Mouse (Mus musculus) gastrocnemius, postnatal 4 days (tissue): ENCODE results near the gene Mdp1. TPM values are rescaled to one million over a fixed set of nuclear protein-coding genes. Genes with fewer than 3 reads are reported as not detected.

Experiments
- total RNA-seq, 2 experiments: library from RNA; stranded (reverse); gene quantifications; 2 replicates each; pipeline ENCODE4 v1.2.3; 2021

Gene Mdp1
- total RNA-seq, 2 experiments from 2014 or later: 27.2 to 27.5 TPM

Other genes with a start within 250 kb of the Mdp1 start
- gene Dhrs4, start 181.8 kb downstream of the Mdp1 start, total RNA-seq: 10 to 100 TPM; 23.7 to 28.5 TPM
- 1 to 10 TPM; 3.2 to 4.4 TPM for gene Carmil3, start 169.9 kb downstream of the Mdp1 start, total RNA-seq
- gene Cpne6, start 150.1 kb downstream of the Mdp1 start, total RNA-seq: not detected
- gene Nrl, start 135.5 kb downstream of the Mdp1 start, total RNA-seq: not detected
- 10 to 100 TPM; 21.6 to 21.8 TPM for gene Pck2, start 120.2 kb downstream of the Mdp1 start, total RNA-seq
- gene Dcaf11, start 100.5 kb downstream of the Mdp1 start, total RNA-seq: 10 to 100 TPM; 44.5 to 54.3 TPM
- 1 to 10 TPM in 1 of 2 experiments, not detected in 1; 1.4 TPM for gene A730061H03Rik, start 100.1 kb downstream of the Mdp1 start, total RNA-seq
- gene Fitm1, start 84.9 kb downstream of the Mdp1 start, total RNA-seq: 100 to 1,000 TPM; 294 to 332 TPM
- 10 to 100 TPM; 82.0 to 88.4 TPM for gene Psme1, start 82.4 kb downstream of the Mdp1 start, total RNA-seq
- gene Emc9, start 75.2 kb downstream of the Mdp1 start, total RNA-seq: 10 to 100 TPM; 49.1 to 53.6 TPM
- gene Psme2, start 69.4 kb downstream of the Mdp1 start, total RNA-seq: 100 to 1,000 TPM; 124 to 153 TPM
- 10 to 100 TPM; 21.2 to 22.4 TPM for gene Rnf31, start 68.8 kb downstream of the Mdp1 start, total RNA-seq
- 1 to 10 TPM; 7.0 to 9.0 TPM for gene Irf9, start 56.9 kb downstream of the Mdp1 start, total RNA-seq
- 1 to 10 TPM; 2.7 to 3.2 TPM for gene Rec8, start 42.5 kb downstream of the Mdp1 start, total RNA-seq
- gene Ipo4, start 24.6 kb downstream of the Mdp1 start, total RNA-seq: 100 to 1,000 TPM in 1 of 2 experiments, 10 to 100 TPM in 1; 97.6 to 104 TPM
- 1 to 10 TPM; 1.7 to 2.4 TPM for gene Gm49378, start 22.6 kb downstream of the Mdp1 start, total RNA-seq
- 10 to 100 TPM; 46.8 to 47.8 TPM for gene Tm9sf1, start 16.7 kb downstream of the Mdp1 start, total RNA-seq
- 1 to 10 TPM; 1.4 to 2.0 TPM for gene Tssk4, start 10.3 kb downstream of the Mdp1 start, total RNA-seq
- gene Gmpr2, start 11.4 kb upstream of the Mdp1 start, total RNA-seq: 10 to 100 TPM; 12.7 to 13.9 TPM
- gene Nedd8, start 11.6 kb upstream of the Mdp1 start, total RNA-seq: 100 to 1,000 TPM; 257 to 278 TPM
- gene Tinf2, start 21.3 kb upstream of the Mdp1 start, total RNA-seq: 10 to 100 TPM; 21.6 to 21.7 TPM
- gene Tgm1, start 53.4 kb upstream of the Mdp1 start, total RNA-seq: under 1 TPM; 0.39 to 0.49 TPM
- gene Rabggta, start 61.8 kb upstream of the Mdp1 start, total RNA-seq: 10 to 100 TPM; 10.9 to 12.8 TPM
- 10 to 100 TPM; 40.1 to 41.3 TPM for gene Dhrs1, start 85.2 kb upstream of the Mdp1 start, total RNA-seq
- gene Nop9, start 85.2 kb upstream of the Mdp1 start, total RNA-seq: 10 to 100 TPM; 16.9 to 18.5 TPM
- under 1 TPM in 1 of 2 experiments, not detected in 1; 0.36 TPM for gene Cideb, start 98.0 kb upstream of the Mdp1 start, total RNA-seq
- gene Ltb4r2, start 100.9 kb upstream of the Mdp1 start, total RNA-seq: under 1 TPM; 0.13 to 0.20 TPM
- gene Ltb4r1, start 105.5 kb upstream of the Mdp1 start, total RNA-seq: under 1 TPM; 0.49 to 0.64 TPM
- 10 to 100 TPM in 1 of 2 experiments, 1 to 10 TPM in 1; 9.2 to 11.3 TPM for gene Adcy4, start 123.6 kb upstream of the Mdp1 start, total RNA-seq
- gene Ripk3, start 128.4 kb upstream of the Mdp1 start, total RNA-seq: 10 to 100 TPM in 1 of 2 experiments, 1 to 10 TPM in 1; 9.4 to 10.7 TPM
- 10 to 100 TPM; 23.0 to 26.0 TPM for gene Nfatc4, start 162.6 kb upstream of the Mdp1 start, total RNA-seq
- 10 to 100 TPM; 27.5 to 33.0 TPM for gene Nynrin, start 193.5 kb upstream of the Mdp1 start, total RNA-seq
- under 1 TPM; 0.47 to 0.52 TPM for gene Cbln3, start 223.9 kb upstream of the Mdp1 start, total RNA-seq
- gene Khnyn, start 224.4 kb upstream of the Mdp1 start, total RNA-seq: 10 to 100 TPM; 15.7 to 16.9 TPM
- 10 to 100 TPM; 45.7 to 50.1 TPM for gene Sdr39u1, start 239.8 kb upstream of the Mdp1 start, total RNA-seq